Mouse (Mus musculus): ENCODE data around the gene Gcnt1.

The Gcnt1 gene

DNA sequence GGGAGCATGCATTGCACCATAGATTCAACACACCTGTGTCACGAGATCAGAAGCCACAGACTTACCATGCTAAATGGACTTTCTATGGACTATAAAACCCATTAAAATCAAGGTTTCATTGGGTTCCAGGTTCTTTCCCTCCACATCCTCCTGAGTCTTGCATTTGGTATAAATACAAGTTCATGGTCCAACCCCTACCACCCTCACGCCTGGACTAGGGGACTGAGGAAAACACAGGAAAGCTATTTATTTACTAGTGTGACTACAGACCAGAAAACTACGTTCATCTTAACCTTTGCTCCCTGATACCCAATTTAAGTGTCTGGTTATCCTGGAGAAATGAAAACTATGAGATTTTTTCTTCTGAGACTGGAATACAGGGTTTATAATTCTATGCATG, at the start of gene Gcnt1:
Gene Gcnt1 (minus strand): TSS at position 144 of the 400 bp plus-strand sequence.
- in situ Hi-C loops (cut with MboI, MseI), result no loop called here

GRCm38 (mm10) chr19:17417855-17418254, 45.2 kb upstream of the Gcnt1 start:
- in situ Hi-C loops (cut with MboI, MseI), result no loop called here

- in situ Hi-C loops (cut with MboI, MseI), result no loop called here
These were observed 40.3 kb upstream of the Gcnt1 start for GRCm38 (mm10) chr19:17412915-17413459.

DNA sequence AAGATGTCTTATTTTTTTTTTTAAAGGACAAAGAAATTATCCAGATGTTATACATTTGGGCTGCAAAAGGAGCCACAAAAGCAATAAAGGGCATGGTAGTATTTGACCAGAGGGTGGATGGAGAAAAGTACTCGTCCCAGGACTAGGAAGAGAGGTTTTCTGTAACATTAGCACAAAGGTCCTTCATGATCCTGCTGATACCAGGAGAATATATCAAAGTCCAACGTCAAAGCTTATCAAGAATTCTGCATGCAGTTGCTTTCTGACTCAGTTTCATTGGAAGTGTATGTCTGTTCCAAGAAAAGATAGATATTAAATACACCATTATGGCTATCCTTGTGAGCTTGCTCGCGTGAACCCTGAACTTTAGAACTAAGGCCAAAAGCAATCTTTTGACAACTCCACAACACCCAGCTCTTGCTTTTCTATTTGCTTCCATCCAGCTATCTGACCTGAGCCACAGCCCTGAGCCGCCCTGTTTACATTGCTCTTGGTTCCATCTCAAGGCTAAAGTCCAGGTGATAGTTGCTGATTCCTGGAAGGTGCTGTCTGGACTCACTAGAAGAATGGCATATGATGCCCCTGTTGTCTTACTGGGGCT, 37.9 kb upstream of the Gcnt1 start:
- in situ Hi-C loops (cut with MboI, MseI), result no loop called here

DNA sequence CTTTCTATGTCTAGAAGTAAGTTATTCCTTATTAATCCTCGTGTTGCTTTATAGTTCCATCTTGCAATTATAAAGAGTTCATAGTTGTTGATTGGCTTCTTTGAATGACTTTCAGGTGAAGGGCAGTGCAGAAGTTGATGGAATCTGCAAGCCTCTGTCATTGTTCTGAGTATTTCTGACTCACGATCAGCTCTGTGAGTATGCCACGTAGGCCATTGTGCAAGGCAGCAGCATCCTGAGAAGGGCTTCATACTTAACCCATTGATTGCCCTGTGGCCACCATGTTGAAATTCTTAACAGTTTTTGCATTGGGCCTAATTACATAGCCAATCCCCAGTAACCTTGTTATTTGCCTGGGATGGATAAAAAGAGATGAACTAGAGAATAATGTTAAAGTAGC, 36.7 kb upstream of the Gcnt1 start:
- in situ Hi-C loops (cut with MboI, MseI), result no loop called here

- in situ Hi-C loops (cut with MboI, MseI), result no loop called here
These were observed 35.9 kb upstream of the Gcnt1 start for GRCm38 (mm10) chr19:17408591-17408990.

DNA sequence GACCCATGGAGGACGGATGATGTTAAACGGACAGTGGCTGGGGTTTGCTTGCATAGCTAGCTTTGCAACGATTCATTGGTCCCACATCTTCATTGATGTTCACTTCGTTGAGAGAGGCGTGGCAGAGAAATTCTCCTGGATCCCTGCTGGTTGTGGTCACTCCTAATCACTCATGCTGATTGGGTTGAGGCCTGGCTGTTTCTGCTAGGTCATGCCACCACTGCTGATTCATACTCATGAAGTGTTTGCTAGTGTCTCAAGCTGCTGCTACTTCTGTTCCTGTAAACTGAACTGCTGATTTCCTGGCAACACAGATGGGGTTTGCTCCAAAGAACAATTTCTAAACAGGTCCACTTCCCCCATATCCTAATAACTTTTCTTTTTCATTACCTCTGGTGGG, 34.2 kb upstream of the Gcnt1 start:
- in situ Hi-C loops (cut with MboI, MseI), result no loop called here

GRCm38 (mm10) chr19:17403175-17403574, 30.5 kb upstream of the Gcnt1 start:
- in situ Hi-C loops (cut with MboI, MseI), result no loop called here

DNA sequence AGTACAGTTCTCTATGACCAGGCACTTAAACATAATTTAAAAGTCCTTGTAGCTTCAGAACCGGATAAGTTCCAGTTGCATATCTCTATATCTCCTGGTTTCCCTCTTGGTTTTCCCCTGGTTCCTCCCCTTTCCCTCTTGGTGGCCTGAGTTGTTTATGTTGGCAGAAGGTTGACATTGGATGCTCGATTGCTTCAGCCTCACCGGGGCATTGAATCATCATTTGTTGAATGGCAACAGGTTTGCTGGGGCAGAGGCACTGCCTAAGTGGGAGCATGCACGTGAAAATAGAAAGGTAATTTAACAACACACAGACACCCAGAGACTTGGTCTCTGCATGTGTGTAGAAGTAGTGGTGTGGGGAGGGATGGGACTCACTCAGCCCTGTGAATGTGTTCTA, 27.9 kb upstream of the Gcnt1 start:
- in situ Hi-C loops (cut with MboI, MseI), result no loop called here

- in situ Hi-C loops (cut with MboI, MseI), result no loop called here
These were observed 27.3 kb upstream of the Gcnt1 start for GRCm38 (mm10) chr19:17399965-17400364.

GRCm38 (mm10) chr19:17397922-17398321, 25.3 kb upstream of the Gcnt1 start:
- in situ Hi-C loops (cut with MboI, MseI), result no loop called here

DNA sequence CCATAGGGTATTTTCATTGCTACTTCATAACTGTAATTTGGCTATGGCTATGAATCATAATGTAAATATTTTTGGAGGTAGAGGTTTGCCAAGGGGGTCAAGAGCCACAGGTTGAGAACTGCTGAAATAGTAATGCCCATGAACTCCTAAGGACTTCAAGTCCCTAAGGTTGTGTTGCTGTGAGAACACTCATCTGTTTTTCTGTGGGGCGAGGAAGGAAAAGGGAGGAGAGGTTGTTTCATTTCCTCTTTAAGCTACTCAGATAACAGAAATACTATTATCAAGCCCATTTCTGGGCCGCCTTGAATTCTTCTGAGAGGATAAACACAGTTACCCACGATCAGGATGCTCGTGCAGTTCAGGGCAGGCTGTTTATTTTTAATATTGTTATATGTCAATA, 24.2 kb upstream of the Gcnt1 start:
- in situ Hi-C loops (cut with MboI, MseI), result no loop called here

- in situ Hi-C loops (cut with MboI, MseI), result no loop called here
These were observed 21.4 kb upstream of the Gcnt1 start, which contains the start of gene Rfk for GRCm38 (mm10) chr19:17393841-17394591. Gene Rfk (plus strand): TSS chr19:17394043.

DNA sequence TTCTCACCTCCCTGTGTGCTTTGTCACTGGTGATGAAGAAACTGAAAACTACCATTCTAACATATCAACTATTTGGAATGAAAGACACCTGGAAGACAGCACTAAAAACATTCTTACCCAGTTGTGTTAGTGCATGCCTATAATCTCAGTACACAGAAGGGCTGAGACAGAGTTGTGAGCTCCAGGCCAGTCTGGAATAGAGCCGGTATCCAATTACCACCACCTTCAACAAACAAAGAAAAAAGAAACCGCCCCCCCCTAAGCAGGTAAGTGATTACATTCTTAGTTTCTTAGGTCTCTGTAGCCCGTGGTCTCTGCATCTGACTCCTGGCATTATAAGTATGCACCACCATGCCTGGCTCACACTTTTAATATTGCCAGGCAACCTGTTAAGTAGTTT, 20.2 kb upstream of the Gcnt1 start:
- in situ Hi-C loops (cut with MboI, MseI), result no loop called here

GRCm38 (mm10) chr19:17388404-17388803, 15.8 kb upstream of the Gcnt1 start:
- in situ Hi-C loops (cut with MboI, MseI), result loop anchor here (5.0 kb wide), 3 partner anchors 121 to 266 kb away; no protein-coding TSS in a partner anchor

DNA sequence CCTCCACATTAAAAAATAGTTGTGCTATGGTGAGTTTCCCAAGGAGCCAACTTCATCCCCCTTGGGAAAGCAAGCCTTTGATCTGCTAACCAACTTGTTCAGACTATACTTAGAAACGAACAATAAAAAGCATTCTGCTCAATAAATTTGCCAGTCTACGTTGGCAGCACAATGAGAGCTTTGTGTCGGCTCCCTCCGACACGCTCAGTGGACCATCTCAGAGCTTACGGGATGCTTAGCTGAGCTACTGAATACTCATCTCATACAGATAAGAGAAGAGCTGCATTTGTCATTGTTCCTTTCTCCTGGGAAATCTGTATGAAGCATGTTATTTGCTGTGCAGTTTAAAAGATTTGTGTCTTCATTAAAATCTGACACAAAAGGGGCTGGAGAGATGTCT, 13.8 kb upstream of the Gcnt1 start:
- in situ Hi-C loops (cut with MboI, MseI), result loop anchor here (5.0 kb wide), 3 partner anchors 119 to 264 kb away; no protein-coding TSS in a partner anchor

DNA sequence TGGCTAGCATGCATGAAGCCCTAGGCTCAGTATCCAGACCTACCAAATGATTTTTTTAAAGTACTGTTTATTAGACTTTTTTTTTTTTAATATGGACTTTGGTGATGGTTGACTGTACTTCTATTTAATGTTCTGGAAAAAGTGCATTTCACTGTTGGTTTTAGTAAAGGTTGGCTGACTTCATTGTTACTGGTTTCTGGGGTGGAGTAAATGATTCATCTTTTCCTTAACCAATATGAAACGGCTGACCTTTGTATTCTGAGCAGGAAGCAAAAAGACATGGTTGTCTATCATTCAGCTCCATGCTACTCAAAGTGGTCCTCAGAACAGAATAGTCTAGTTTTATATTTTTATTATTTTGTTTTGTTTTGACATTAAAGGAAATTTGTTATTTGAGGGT, 12.8 kb upstream of the Gcnt1 start:
- in situ Hi-C loops (cut with MboI, MseI), result loop anchor here (5.0 kb wide), 3 partner anchors 118 to 263 kb away; no protein-coding TSS in a partner anchor

- in situ Hi-C loops (cut with MboI, MseI), result loop anchor here (5.0 kb wide), 3 partner anchors 118 to 263 kb away; no protein-coding TSS in a partner anchor
These were observed 12.4 kb upstream of the Gcnt1 start for GRCm38 (mm10) chr19:17385022-17385421.

DNA sequence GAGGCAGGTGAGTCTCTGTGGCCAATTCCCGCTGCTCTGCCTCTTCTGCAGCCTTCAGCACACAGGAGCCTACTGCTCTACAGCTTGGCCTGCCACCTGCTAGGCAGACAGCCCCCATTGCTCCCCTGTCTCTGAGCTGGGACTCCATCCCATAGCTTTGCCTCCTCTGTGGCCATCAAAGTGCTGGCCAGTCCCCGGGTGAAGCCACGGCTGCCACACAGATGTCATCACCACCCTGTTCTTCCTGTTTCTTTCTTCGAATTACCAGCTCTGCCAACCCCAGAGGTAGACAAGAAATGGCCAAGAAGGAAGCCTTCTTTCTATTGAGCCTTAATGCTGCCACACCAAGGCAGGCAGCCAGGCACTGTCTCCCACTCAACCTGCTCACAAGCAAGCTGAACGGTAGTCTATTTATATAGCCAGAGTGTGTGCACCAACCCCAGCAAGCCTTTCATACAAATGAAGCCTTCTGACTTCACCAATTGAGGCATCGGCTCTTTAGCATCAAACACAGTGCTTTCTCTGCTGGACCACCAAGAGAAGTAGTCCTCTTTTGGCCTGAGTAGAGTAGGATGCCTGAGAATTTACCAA, 10.3 kb upstream of the Gcnt1 start:
- in situ Hi-C loops (cut with MboI, MseI), result no loop called here

GRCm38 (mm10) chr19:17380549-17380948, 7.9 kb upstream of the Gcnt1 start:
- in situ Hi-C loops (cut with MboI, MseI), result no loop called here

GRCm38 (mm10) chr19:17378845-17379244, 6.2 kb upstream of the Gcnt1 start:
- in situ Hi-C loops (cut with MboI, MseI), result no loop called here

GRCm38 (mm10) chr19:17369581-17369980, 3.1 kb downstream of the Gcnt1 start:
- in situ Hi-C loops (cut with MboI, MseI), result no loop called here

All from T-helper 2 cell (primary cell).